Mouse (Mus musculus): ENCODE data around the gene Rnf135. TPM values are rescaled to one million over a fixed set of nuclear protein-coding genes. Genes with fewer than 3 reads are reported as not detected.

Rnf135 gene
- 10.6 and 10.8 TPM in 2 replicates for polyA plus RNA-seq (2014; fragmentation: Nextera tagmentation; extraction: Ambion mirVana)

DNA sequence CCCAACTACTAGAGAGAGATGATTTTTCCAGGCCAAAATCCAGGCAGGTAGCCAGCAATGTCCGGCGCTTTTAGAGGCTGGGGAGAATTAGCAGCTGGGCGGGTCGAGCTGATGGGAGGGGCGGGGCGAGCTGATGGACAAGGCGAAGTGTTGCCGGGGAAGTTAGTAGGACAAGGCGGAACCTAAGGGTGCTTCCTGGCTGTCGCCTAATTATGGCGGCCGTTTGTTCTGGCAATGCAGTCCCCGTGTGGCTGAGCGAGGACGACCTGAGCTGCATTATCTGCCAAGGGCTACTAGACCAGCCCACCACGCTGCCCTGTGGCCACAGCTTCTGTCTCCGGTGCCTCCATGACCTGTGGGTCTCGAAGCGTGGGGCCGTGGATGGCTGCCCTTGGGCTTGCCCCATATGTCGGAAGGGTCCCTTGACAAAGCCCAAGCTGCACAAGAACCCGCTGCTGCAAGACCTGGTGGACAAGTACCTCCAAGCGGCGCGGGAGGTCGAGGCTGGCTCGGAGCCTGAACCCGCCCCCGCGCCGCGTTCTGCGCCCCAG is at the start of gene Rnf135:
Gene Rnf135 (plus strand): TSS at position 147 of the 551 bp plus-strand sequence.
- peak within 1 kb of the TSS; percentile 83 to 85 for H3K4me3 ChIP-seq (ENCODE audit: control insufficient read depth in 1 of 2, insufficient read depth in 1 of 2, low read depth in 1 of 2, low read length in 2 of 2)
- H3K36me3 ChIP-seq (ENCODE audit: control insufficient read depth, insufficient read depth, low read length) = no peaks in the 10 kb centered on the region
- peak within 1 kb of the TSS; percentile 66 for H3K4me2 ChIP-seq (ENCODE audit: low read length)
- peaks cover 0 to 8% of the 10 kb centered on the region in 2 experiments; a peak in 1 of 4 replicates for H3K4me1 ChIP-seq (ENCODE audit: control insufficient read depth in 2 of 2, insufficient read depth in 2 of 2, low read length in 2 of 2)
- H3K27ac ChIP-seq (replicated peaks in 1 of 2; ENCODE audit: control insufficient read depth in 1 of 2, insufficient read depth in 1 of 2, low read depth in 2 of 2, low read length in 2 of 2) = peak within 1 kb of the TSS; percentile 87 to 95
- ATAC-seq (ENCODE audit: insufficient number of reproducible peaks, insufficient read depth, low FRiP score, low read depth) = peak; percentile 97
- H3K9me3 ChIP-seq (ENCODE audit: control insufficient read depth, low read length) = no peaks in the 10 kb centered on the region
- no peaks in the 10 kb centered on the region for H3K27me3 ChIP-seq (ENCODE audit: control insufficient read depth, insufficient read depth, low read length)
- peak within 1 kb of the TSS; percentile 93 for H3K9ac ChIP-seq (ENCODE audit: low read length)
- 1% methylated on average over 33 of the region's 33 CpGs for WGBS

DNA sequence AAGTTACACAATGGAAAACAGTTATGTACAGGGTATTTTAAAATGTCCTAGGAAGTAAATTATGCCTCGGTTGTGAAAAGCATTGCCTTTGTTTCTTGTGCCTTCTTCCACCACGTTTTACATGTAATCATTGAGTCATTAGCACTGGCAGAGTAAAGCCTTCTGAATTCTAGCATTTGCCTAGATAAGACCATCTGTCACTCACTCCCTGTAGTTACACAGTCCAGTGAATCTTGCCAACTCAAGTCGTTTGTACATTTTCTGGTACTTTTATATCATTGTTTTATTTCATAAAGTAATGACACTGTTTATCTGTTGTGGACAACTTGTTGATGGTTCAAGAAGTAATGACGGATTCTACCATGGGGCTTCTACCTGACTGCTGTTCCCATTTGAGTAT is 48.9 kb upstream of the Rnf135 start:
- no peak overlapping the region for H3K4me2 ChIP-seq (ENCODE audit: low read length)
- peaks cover 79% of the 10 kb centered on the region for H3K36me3 ChIP-seq (ENCODE audit: control insufficient read depth, insufficient read depth, low read length)
- H3K4me3 ChIP-seq (ENCODE audit: control insufficient read depth in 1 of 2, insufficient read depth in 1 of 2, low read depth in 1 of 2, low read length in 2 of 2) = no peak overlapping the region
- H3K27ac ChIP-seq (replicated peaks in 1 of 2; ENCODE audit: control insufficient read depth in 1 of 2, insufficient read depth in 1 of 2, low read depth in 2 of 2, low read length in 2 of 2) = no peak overlapping the region
- no peaks in the 10 kb centered on the region for H3K4me1 ChIP-seq (ENCODE audit: control insufficient read depth in 2 of 2, insufficient read depth in 2 of 2, low read length in 2 of 2)
- no peak for ATAC-seq (ENCODE audit: insufficient number of reproducible peaks, insufficient read depth, low FRiP score, low read depth)
- H3K27me3 ChIP-seq (ENCODE audit: control insufficient read depth, insufficient read depth, low read length) = no peaks in the 10 kb centered on the region
- WGBS = 65% methylated on average over 4 of the region's 4 CpGs
- no peaks in the 10 kb centered on the region for H3K9me3 ChIP-seq (ENCODE audit: control insufficient read depth, low read length)
- H3K9ac ChIP-seq (ENCODE audit: low read length) = no peak overlapping the region

- no peak for ATAC-seq (ENCODE audit: insufficient number of reproducible peaks, insufficient read depth, low FRiP score, low read depth)
- H3K9me3 ChIP-seq (ENCODE audit: control insufficient read depth, low read length) = no peaks in the 10 kb centered on the region
- H3K4me2 ChIP-seq (ENCODE audit: low read length) = no peak overlapping the region
- H3K27me3 ChIP-seq (ENCODE audit: control insufficient read depth, insufficient read depth, low read length) = no peaks in the 10 kb centered on the region
- peaks cover 83% of the 10 kb centered on the region for H3K36me3 ChIP-seq (ENCODE audit: control insufficient read depth, insufficient read depth, low read length)
- 88% methylated on average over 11 of the region's 11 CpGs for WGBS
- H3K4me3 ChIP-seq (ENCODE audit: control insufficient read depth in 1 of 2, insufficient read depth in 1 of 2, low read depth in 1 of 2, low read length in 2 of 2) = no peak overlapping the region
- no peak overlapping the region for H3K9ac ChIP-seq (ENCODE audit: low read length)
- no peak overlapping the region for H3K27ac ChIP-seq (replicated peaks in 1 of 2; ENCODE audit: control insufficient read depth in 1 of 2, insufficient read depth in 1 of 2, low read depth in 2 of 2, low read length in 2 of 2)
- peaks cover 2 to 3% of the 10 kb centered on the region in 2 experiments; a peak in 3 of 4 replicates for H3K4me1 ChIP-seq (ENCODE audit: control insufficient read depth in 2 of 2, insufficient read depth in 2 of 2, low read length in 2 of 2)
Observed at GRCm38 (mm10) chr11:80135954-80136683, 47.5 kb upstream of the Rnf135 start.

DNA sequence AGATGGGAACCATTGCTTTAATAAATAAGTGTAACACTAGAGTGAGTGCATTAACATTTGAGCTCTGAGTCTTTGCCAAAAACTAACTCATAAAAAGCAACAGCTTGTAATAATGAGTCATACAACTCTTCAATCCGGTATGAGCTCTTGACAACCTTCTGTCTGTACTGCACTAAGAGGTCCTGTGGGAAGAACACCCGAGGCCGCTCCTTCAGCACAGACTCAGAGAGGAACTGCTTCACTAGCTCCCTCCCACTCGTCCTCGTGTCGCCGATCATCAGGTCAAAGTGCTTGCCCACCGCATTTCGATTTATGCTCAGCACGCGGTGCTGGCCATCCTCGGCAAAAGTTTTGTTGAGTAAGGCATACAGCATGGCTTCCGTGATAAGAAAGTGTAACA is 46.9 kb upstream of the Rnf135 start:
- H3K9ac ChIP-seq (ENCODE audit: low read length) = no peak overlapping the region
- no peaks in the 10 kb centered on the region for H3K27me3 ChIP-seq (ENCODE audit: control insufficient read depth, insufficient read depth, low read length)
- H3K4me2 ChIP-seq (ENCODE audit: low read length) = no peak overlapping the region
- peaks cover 2 to 4% of the 10 kb centered on the region in 2 experiments; a peak in 3 of 4 replicates for H3K4me1 ChIP-seq (ENCODE audit: control insufficient read depth in 2 of 2, insufficient read depth in 2 of 2, low read length in 2 of 2)
- ATAC-seq (ENCODE audit: insufficient number of reproducible peaks, insufficient read depth, low FRiP score, low read depth) = no peak
- no peak overlapping the region for H3K27ac ChIP-seq (replicated peaks in 1 of 2; ENCODE audit: control insufficient read depth in 1 of 2, insufficient read depth in 1 of 2, low read depth in 2 of 2, low read length in 2 of 2)
- no peak overlapping the region for H3K4me3 ChIP-seq (ENCODE audit: control insufficient read depth in 1 of 2, insufficient read depth in 1 of 2, low read depth in 1 of 2, low read length in 2 of 2)
- WGBS = 90% methylated on average over 13 of the region's 13 CpGs
- no peaks in the 10 kb centered on the region for H3K9me3 ChIP-seq (ENCODE audit: control insufficient read depth, low read length)
- H3K36me3 ChIP-seq (ENCODE audit: control insufficient read depth, insufficient read depth, low read length) = peaks cover 78% of the 10 kb centered on the region

- 86% methylated on average over 5 of the region's 5 CpGs for WGBS
- H3K9me3 ChIP-seq (ENCODE audit: control insufficient read depth, low read length) = no peaks in the 10 kb centered on the region
- H3K4me1 ChIP-seq (ENCODE audit: control insufficient read depth in 2 of 2, insufficient read depth in 2 of 2, low read length in 2 of 2) = peaks cover 2 to 4% of the 10 kb centered on the region in 2 experiments; a peak in 3 of 4 replicates
- no peaks in the 10 kb centered on the region for H3K27me3 ChIP-seq (ENCODE audit: control insufficient read depth, insufficient read depth, low read length)
- H3K27ac ChIP-seq (replicated peaks in 1 of 2; ENCODE audit: control insufficient read depth in 1 of 2, insufficient read depth in 1 of 2, low read depth in 2 of 2, low read length in 2 of 2) = no peak overlapping the region
- H3K9ac ChIP-seq (ENCODE audit: low read length) = no peak overlapping the region
- ATAC-seq (ENCODE audit: insufficient number of reproducible peaks, insufficient read depth, low FRiP score, low read depth) = no peak
- H3K36me3 ChIP-seq (ENCODE audit: control insufficient read depth, insufficient read depth, low read length) = peaks cover 68% of the 10 kb centered on the region
- no peak overlapping the region for H3K4me2 ChIP-seq (ENCODE audit: low read length)
- no peak overlapping the region for H3K4me3 ChIP-seq (ENCODE audit: control insufficient read depth in 1 of 2, insufficient read depth in 1 of 2, low read depth in 1 of 2, low read length in 2 of 2)
Observed at GRCm38 (mm10) chr11:80137773-80138172, 45.9 kb upstream of the Rnf135 start.

DNA sequence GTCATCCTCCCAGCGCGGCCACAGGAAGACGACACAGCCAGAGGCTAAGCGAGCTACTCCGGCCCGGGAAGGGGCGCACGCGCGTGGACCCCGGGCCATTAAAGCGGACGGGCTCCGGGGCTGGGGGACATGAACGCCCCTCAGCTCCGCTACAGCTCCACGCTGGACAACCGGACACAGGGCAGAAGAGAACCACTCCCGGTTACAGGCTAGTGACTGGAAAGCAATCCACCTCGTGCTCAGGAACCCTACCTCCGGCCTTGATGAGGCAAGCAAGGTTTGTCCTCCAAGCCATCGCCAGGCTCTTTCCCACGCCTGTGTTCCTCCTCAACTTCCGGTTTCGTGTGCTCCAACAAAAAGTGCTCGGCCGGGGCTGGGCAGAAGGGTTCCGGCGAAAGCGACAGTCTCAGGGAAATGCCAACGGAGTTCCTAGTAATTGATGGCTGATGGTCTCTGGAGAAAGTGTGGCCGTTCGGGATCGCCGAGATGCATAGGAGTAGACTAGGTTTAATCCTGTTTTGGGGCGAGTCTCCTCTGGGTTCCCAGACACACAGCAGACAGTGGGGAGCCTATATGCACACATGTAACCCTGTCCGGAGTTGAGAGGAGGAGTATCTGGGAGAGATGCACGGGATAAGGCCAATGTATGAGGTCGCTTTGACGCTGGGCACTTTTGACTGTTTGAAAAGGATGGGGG is 41.7 kb upstream of the Rnf135 start, which contains the start of gene Tefm:
Gene Tefm (minus strand): TSS at position 351 of the 697 bp plus-strand sequence.
- Histone ChIP-seq H3K27me3 (ENCODE audit: control insufficient read depth, insufficient read depth, low read length) (no peaks in the 10 kb centered on the region), H3K9ac (ENCODE audit: low read length) (peak within 1 kb of the TSS; percentile 94), H3K4me1 (ENCODE audit: control insufficient read depth in 2 of 2, insufficient read depth in 2 of 2, low read length in 2 of 2) (peaks cover 2 to 4% of the 10 kb centered on the region in 2 experiments; a peak in 3 of 4 replicates), H3K27ac (replicated peaks in 1 of 2; ENCODE audit: control insufficient read depth in 1 of 2, insufficient read depth in 1 of 2, low read depth in 2 of 2, low read length in 2 of 2) (peak within 1 kb of the TSS; percentile 84 to 87), H3K9me3 (ENCODE audit: control insufficient read depth, low read length) (no peaks in the 10 kb centered on the region), H3K4me3 (ENCODE audit: control insufficient read depth in 1 of 2, insufficient read depth in 1 of 2, low read depth in 1 of 2, low read length in 2 of 2) (peak within 1 kb of the TSS; percentile 85 to 88), H3K36me3 (ENCODE audit: control insufficient read depth, insufficient read depth, low read length) (peaks cover 34% of the 10 kb centered on the region), H3K4me2 (ENCODE audit: low read length) (peak within 1 kb of the TSS; percentile 81)
- ATAC-seq (ENCODE audit: insufficient number of reproducible peaks, insufficient read depth, low FRiP score, low read depth) = peak; percentile 76
- under 1% methylated on average over 40 of the region's 40 CpGs for WGBS

- H3K4me1 ChIP-seq (ENCODE audit: control insufficient read depth in 2 of 2, insufficient read depth in 2 of 2, low read length in 2 of 2) = peaks cover 2 to 4% of the 10 kb centered on the region in 2 experiments; a peak in 3 of 4 replicates
- ATAC-seq (ENCODE audit: insufficient number of reproducible peaks, insufficient read depth, low FRiP score, low read depth) = no peak
- H3K9ac ChIP-seq (ENCODE audit: low read length) = peak overlapping the region; percentile 94
- H3K4me3 ChIP-seq (ENCODE audit: control insufficient read depth in 1 of 2, insufficient read depth in 1 of 2, low read depth in 1 of 2, low read length in 2 of 2) = peak overlapping the region in 1 of 2 experiments; percentile 88; a peak in 3 of 4 replicates
- no peaks in the 10 kb centered on the region for H3K9me3 ChIP-seq (ENCODE audit: control insufficient read depth, low read length)
- peaks cover 25% of the 10 kb centered on the region for H3K36me3 ChIP-seq (ENCODE audit: control insufficient read depth, insufficient read depth, low read length)
- peak overlapping the region; percentile 81 for H3K4me2 ChIP-seq (ENCODE audit: low read length)
- H3K27me3 ChIP-seq (ENCODE audit: control insufficient read depth, insufficient read depth, low read length) = no peaks in the 10 kb centered on the region
- 41% methylated on average over 8 of the region's 8 CpGs for WGBS
- H3K27ac ChIP-seq (replicated peaks in 1 of 2; ENCODE audit: control insufficient read depth in 1 of 2, insufficient read depth in 1 of 2, low read depth in 2 of 2, low read length in 2 of 2) = no peak overlapping the region
Observed at GRCm38 (mm10) chr11:80142872-80143271, 40.8 kb upstream of the Rnf135 start.

All from heart, embryonic 14.5 days (tissue).